8 mouse cellular contexts compared by ENCODE assay signal in the genomic region with DNA sequence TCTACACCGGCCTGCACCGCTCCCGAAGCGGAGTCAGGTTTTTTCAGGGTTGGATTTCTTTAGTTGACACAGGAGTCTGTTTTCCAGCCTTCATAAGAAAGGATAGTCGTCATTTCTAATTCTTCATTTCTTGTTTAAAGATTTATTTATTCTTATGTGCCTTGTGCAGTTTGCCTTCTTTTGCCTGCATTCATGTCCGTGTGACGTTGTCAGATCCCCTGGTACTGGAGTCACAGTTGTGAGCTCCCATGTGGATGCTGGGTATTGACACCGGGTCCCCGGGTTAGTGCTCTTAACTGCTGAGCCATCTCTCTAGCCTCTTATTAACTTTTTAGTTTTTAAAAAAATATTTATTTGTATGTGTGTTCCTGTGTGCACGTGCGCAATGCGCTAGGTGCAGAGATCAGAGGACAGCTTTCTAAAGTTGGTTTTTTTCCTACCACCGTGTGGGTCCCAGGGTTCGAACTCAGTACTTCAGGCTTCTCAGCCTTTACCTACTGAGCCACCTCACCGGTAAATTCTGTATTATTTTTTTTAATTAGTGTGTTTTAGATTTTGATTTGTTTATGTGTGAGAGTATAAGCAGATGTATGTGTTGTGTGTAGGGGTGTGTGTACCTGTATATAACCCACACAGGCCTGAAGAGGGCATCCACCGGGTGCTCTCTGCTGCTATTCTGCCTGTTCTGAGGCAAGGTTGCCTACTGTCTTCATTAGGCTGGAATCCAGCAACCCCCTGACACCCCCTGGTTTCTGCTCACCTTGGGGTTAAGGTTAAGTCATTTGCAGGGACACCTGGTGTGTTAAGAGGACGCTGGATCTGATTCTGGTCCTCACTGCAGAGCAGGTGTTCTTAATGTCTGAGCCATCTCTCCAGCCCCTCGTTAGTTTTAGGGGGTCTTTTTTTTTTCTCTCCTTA. TPM values are rescaled to one million over a fixed set of nuclear protein-coding genes. Genes with fewer than 3 reads are reported as not detected.
DNase-seq lines count a peak whose midpoint lies in the region; ATAC-seq and TF ChIP-seq lines count a peak whose summit lies in the region.

No protein-coding gene starts in this region.

- WGBS in liver, adult 2 months = 17% methylated on average over 18 of the region's 18 CpGs
- WGBS in hindbrain, embryonic 13.5 days = 26% methylated on average over 18 of the region's 18 CpGs
- 25% methylated on average over 18 of the region's 18 CpGs for WGBS in midbrain, postnatal 0 days

- peak overlapping the region; percentile 71 for H3K4me3 ChIP-seq in liver, adult 2 months (ENCODE audit: insufficient read depth, low read depth, low read length)
- peak overlapping the region; percentile 75 for H3K4me3 ChIP-seq in hindbrain, embryonic 13.5 days
- H3K4me3 ChIP-seq in midbrain, postnatal 0 days (ENCODE audit: low read depth, low read length) = peak overlapping the region; percentile 76

- no peaks in the 10 kb centered on the region for H3K36me3 ChIP-seq in liver, adult 2 months (ENCODE audit: control insufficient read depth, insufficient read depth, low read length)
- no peaks in the 10 kb centered on the region; the same call in 1 of the 2 replicates for H3K36me3 ChIP-seq in hindbrain, embryonic 13.5 days
- no peaks in the 10 kb centered on the region for H3K36me3 ChIP-seq in midbrain, postnatal 0 days (ENCODE audit: insufficient read depth, low read length)

- H3K27ac ChIP-seq in liver, adult 2 months (replicated peaks; ENCODE audit: insufficient read depth, low read depth, low read length) = peak overlapping the region; percentile 85
- H3K27ac ChIP-seq in hindbrain, embryonic 13.5 days = peak overlapping the region; percentile 76
- peak overlapping the region; percentile 76 for H3K27ac ChIP-seq in midbrain, postnatal 0 days (ENCODE audit: low read depth, low read length)

- TF ChIP-seq CTCF in liver, adult 2 months (IDR thresholded peaks at IDR 0.05; ENCODE audit: low read depth, low read length) = no peak
- TF ChIP-seq CTCF in midbrain, postnatal 0 days (IDR thresholded peaks at IDR 0.05) = peak; percentile 25; the same call in 1 of the 2 replicates

- no peaks in the 10 kb centered on the region for H3K27me3 ChIP-seq in liver, adult 2 months (ENCODE audit: control insufficient read depth, insufficient read depth, low read length)
- H3K27me3 ChIP-seq in hindbrain, embryonic 13.5 days = no peaks in the 10 kb centered on the region
- no peaks in the 10 kb centered on the region for H3K27me3 ChIP-seq in midbrain, postnatal 0 days (ENCODE audit: insufficient read depth, low read length)

- H3K4me1 ChIP-seq in liver, adult 2 months (ENCODE audit: control insufficient read depth, insufficient read depth, low read length) = peaks cover 8% of the 10 kb centered on the region
- H3K4me1 ChIP-seq in hindbrain, embryonic 13.5 days (replicated peaks) = peaks cover 36% of the 10 kb centered on the region
- peaks cover 10% of the 10 kb centered on the region; the same call in 1 of the 2 replicates for H3K4me1 ChIP-seq in midbrain, postnatal 0 days (ENCODE audit: insufficient read depth, low read length)

- H3K4me2 ChIP-seq in hindbrain, embryonic 13.5 days = peak overlapping the region; percentile 57
- H3K4me2 ChIP-seq in midbrain, postnatal 0 days (ENCODE audit: low read depth, low read length, poor library complexity, severe bottlenecking) = peak overlapping the region; percentile 93

- H3K9ac ChIP-seq in liver, adult 2 months (ENCODE audit: low read depth, low read length) = peak overlapping the region; percentile 87
- peak overlapping the region; percentile 85 for H3K9ac ChIP-seq in hindbrain, embryonic 13.5 days
- peak overlapping the region; percentile 81 for H3K9ac ChIP-seq in midbrain, postnatal 0 days (replicated peaks; ENCODE audit: low read length, poor library complexity, severe bottlenecking)

- no peaks in the 10 kb centered on the region for H3K79me2 ChIP-seq in liver, adult 2 months (ENCODE audit: control insufficient read depth, insufficient read depth, low read length)

- H3K9me3 ChIP-seq in hindbrain, embryonic 13.5 days = no peaks in the 10 kb centered on the region
- H3K9me3 ChIP-seq in midbrain, postnatal 0 days (ENCODE audit: low read length) = no peaks in the 10 kb centered on the region

- no peak for ATAC-seq in hindbrain, embryonic 13.5 days (ENCODE audit: low FRiP score)
- ATAC-seq in midbrain, postnatal 0 days (ENCODE audit: low FRiP score) = no peak

- peak; percentile 53 for DNase-seq in liver, adult 2 months (ENCODE audit: extremely low read depth, low read depth, low spot score)
- no peak for DNase-seq in liver
- DNase-seq in embryo, embryonic 11 days = peak; percentile 19
- DNase-seq in midbrain, postnatal 0 days (ENCODE audit: low spot score) = no peak
- DNase-seq in urinary bladder, postnatal 10 days (ENCODE audit: low spot score) = no peak
- no peak for DNase-seq in testis, postnatal 10 days (ENCODE audit: low spot score)
- DNase-seq in layer of hippocampus, postnatal 14 days (ENCODE audit: low spot score in 2 of 2) = no peak

- no peak for TF ChIP-seq POLR2A in liver, adult 2 months (IDR thresholded peaks at IDR 0.05; ENCODE audit: extremely low read depth, insufficient read depth, low read length)

RNA-seq across cellular contexts. Expression of gene Tecpr1, which starts 0.7 kb away (rescaled TPM):
- total RNA-seq in liver, adult 2 months (2014; rRNA removed) = 5.9 and 6.6 TPM in 2 replicates
- polyA plus RNA-seq in liver, adult 2 months (2012; rRNA removed) = 9.3 and 13.0 TPM in 2 replicates
- 41.5 and 42.1 TPM in 2 replicates for polyA plus RNA-seq in hindbrain, embryonic 13.5 days (2015; fragmentation: Nextera tagmentation; extraction: Ambion mirVana)
- 65.4 and 68.4 TPM in 2 replicates for total RNA-seq in midbrain, postnatal 0 days (2014; rRNA removed)
- 36.0 and 37.3 TPM in 2 replicates for polyA plus RNA-seq in midbrain, postnatal 0 days (2015; fragmentation: Nextera tagmentation; extraction: Ambion mirVana)
- 100 to 1,000 TPM in 1 of 2 experiments, 10 to 100 TPM in 1; 94.5 to 104 TPM for total RNA-seq in layer of hippocampus, postnatal 14 days (2021)

RNA-seq across cellular contexts. Expression of gene Bri3, which starts 20.1 kb away (rescaled TPM):
- total RNA-seq in liver, adult 2 months (2014; rRNA removed) = 24.9 and 29.5 TPM in 2 replicates
- 74.6 and 85.7 TPM in 2 replicates for polyA plus RNA-seq in liver, adult 2 months (2012; rRNA removed)
- polyA plus RNA-seq in hindbrain, embryonic 13.5 days (2015; fragmentation: Nextera tagmentation; extraction: Ambion mirVana) = 116 and 125 TPM in 2 replicates
- 11.0 and 19.4 TPM in 2 replicates for total RNA-seq in midbrain, postnatal 0 days (2014; rRNA removed)
- polyA plus RNA-seq in midbrain, postnatal 0 days (2015; fragmentation: Nextera tagmentation; extraction: Ambion mirVana) = 116 and 124 TPM in 2 replicates
- 10 to 100 TPM; 57.5 to 62.3 TPM for total RNA-seq in layer of hippocampus, postnatal 14 days (2021)

RNA-seq across cellular contexts. Expression of gene Bhlha15, which starts 34.1 kb away (rescaled TPM):
- total RNA-seq in liver, adult 2 months (2014; rRNA removed) = 0.13 and 0.18 TPM in 2 replicates
- 0.04 and 0.70 TPM in 2 replicates for polyA plus RNA-seq in liver, adult 2 months (2012; rRNA removed)
- polyA plus RNA-seq in hindbrain, embryonic 13.5 days (2015; fragmentation: Nextera tagmentation; extraction: Ambion mirVana) = 0.14 and 0.17 TPM in 2 replicates
- total RNA-seq in midbrain, postnatal 0 days (2014; rRNA removed) = 0.09 TPM in 1 of 2 replicates, not detected in the other
- 0.06 and 0.09 TPM in 2 replicates for polyA plus RNA-seq in midbrain, postnatal 0 days (2015; fragmentation: Nextera tagmentation; extraction: Ambion mirVana)
- under 1 TPM in 1 of 2 experiments, not detected in 1; 0.45 TPM for total RNA-seq in layer of hippocampus, postnatal 14 days (2021)

Comparison
In these comparisons a context has a peak if more than half of its experiments do, and no peak if none do; other contexts are left out.
1. DNase-seq: peak in liver, adult 2 months (single experiment) and embryo, embryonic 11 days (single experiment); none in liver (single experiment), midbrain, postnatal 0 days (single experiment), urinary bladder, postnatal 10 days (single experiment), testis, postnatal 10 days (single experiment) and layer of hippocampus, postnatal 14 days (0 of 2).
2. Peak in every context shown above with its lines, with median percentiles within 50 percentile points of each other: H3K27ac ChIP-seq, H3K4me3 ChIP-seq and H3K9ac ChIP-seq.